Mouse (Mus musculus): ENCODE measurements at regions not wholly inside any gene's neighbourhood (a gene's known extent, or its start where the extent isn't known, plus 50 kb on each side); places are given as distances from the start of the nearest gene placed in this dataset.

GRCm38 (mm10) chr3:19458386-19458785, 170.1 kb downstream of the 1700064H15Rik start:
- no peak for DNase-seq (ENCODE audit: low read depth, low spot score)

- no peak for DNase-seq (ENCODE audit: low read depth, low spot score)
These were observed 171.0 kb downstream of the 1700064H15Rik start for GRCm38 (mm10) chr3:19457431-19457830.

- DNase-seq (ENCODE audit: low read depth, low spot score), result no peak
These were observed 172.5 kb downstream of the 1700064H15Rik start for GRCm38 (mm10) chr3:19455838-19456448.

- DNase-seq (ENCODE audit: low read depth, low spot score), result no peak
These were observed 177.5 kb downstream of the 1700064H15Rik start for GRCm38 (mm10) chr3:19451022-19451421.

- DNase-seq (ENCODE audit: low read depth, low spot score), result no peak
These were observed 179.5 kb downstream of the 1700064H15Rik start for GRCm38 (mm10) chr3:19448931-19449330.

- no peak for DNase-seq (ENCODE audit: low read depth, low spot score)
These were observed 180.3 kb downstream of the 1700064H15Rik start for GRCm38 (mm10) chr3:19448192-19448591.

- DNase-seq (ENCODE audit: low read depth, low spot score), result no peak
These were observed 180.7 kb downstream of the 1700064H15Rik start for GRCm38 (mm10) chr3:19447733-19448132.

GRCm38 (mm10) chr3:19444914-19445313, 183.6 kb downstream of the 1700064H15Rik start:
- no peak for DNase-seq (ENCODE audit: low read depth, low spot score)

GRCm38 (mm10) chr3:19441827-19442226, 186.7 kb downstream of the 1700064H15Rik start:
- no peak for DNase-seq (ENCODE audit: low read depth, low spot score)

GRCm38 (mm10) chr3:19430159-19430558, 198.3 kb downstream of the 1700064H15Rik start:
- DNase-seq (ENCODE audit: low read depth, low spot score), result no peak

GRCm38 (mm10) chr3:19429422-19430076, 198.9 kb downstream of the 1700064H15Rik start:
- no peak for DNase-seq (ENCODE audit: low read depth, low spot score)

- DNase-seq (ENCODE audit: low read depth, low spot score), result peak; percentile 8
These were observed 199.5 kb downstream of the 1700064H15Rik start for GRCm38 (mm10) chr3:19429010-19429409.

- DNase-seq (ENCODE audit: low read depth, low spot score), result peak; percentile 8
These were observed 202.3 kb downstream of the 1700064H15Rik start for GRCm38 (mm10) chr3:19426130-19426556.

- no peak for DNase-seq (ENCODE audit: low read depth, low spot score)
These were observed 203.2 kb downstream of the 1700064H15Rik start for GRCm38 (mm10) chr3:19425322-19425721.

- DNase-seq (ENCODE audit: low read depth, low spot score), result no peak
These were observed 204.1 kb downstream of the 1700064H15Rik start for GRCm38 (mm10) chr3:19424384-19424783.

- no peak for DNase-seq (ENCODE audit: low read depth, low spot score)
These were observed 207.0 kb downstream of the 1700064H15Rik start for GRCm38 (mm10) chr3:19421430-19421944.

- no peak for DNase-seq (ENCODE audit: low read depth, low spot score)
These were observed 207.6 kb downstream of the 1700064H15Rik start for GRCm38 (mm10) chr3:19420912-19421311.

GRCm38 (mm10) chr3:19410938-19411515, 217.4 kb downstream of the 1700064H15Rik start:
- DNase-seq (ENCODE audit: low read depth, low spot score), result peak; percentile 31

- DNase-seq (ENCODE audit: low read depth, low spot score), result no peak
These were observed 220.2 kb downstream of the 1700064H15Rik start for GRCm38 (mm10) chr3:19408283-19408682.

GRCm38 (mm10) chr3:19407591-19408090, 220.8 kb downstream of the 1700064H15Rik start:
- DNase-seq (ENCODE audit: low read depth, low spot score), result no peak

GRCm38 (mm10) chr3:19406351-19407151, 221.9 kb downstream of the 1700064H15Rik start:
- DNase-seq (ENCODE audit: low read depth, low spot score), result peak; percentile 68

- DNase-seq (ENCODE audit: low read depth, low spot score), result no peak
These were observed 242.8 kb downstream of the 1700064H15Rik start for GRCm38 (mm10) chr3:19385675-19386074.

Data from brain, adult 2 months (tissue).